Mouse (Mus musculus) olfactory bulb, adult 2 months (tissue): ENCODE data around the gene Aurkaip1.

ENCODE experiments used
- CTCF ChIP-seq: fragments of 200-500 bp; IDR thresholded peaks from 2 replicates; pipeline ENCODE4 v1.5.1; 2012; ENCODE audit warnings: low read depth, mild to moderate bottlenecking, low read length, moderate library complexity; ENCODE audit not compliant: insufficient read depth
- POLR2A ChIP-seq: fragments of 200-500 bp; IDR thresholded peaks from 2 replicates; pipeline ENCODE4 v1.6.1; 2012; ENCODE audit warnings: mild to moderate bottlenecking, low read depth, low read length, moderate library complexity; ENCODE audit not compliant: insufficient read depth

DNA sequence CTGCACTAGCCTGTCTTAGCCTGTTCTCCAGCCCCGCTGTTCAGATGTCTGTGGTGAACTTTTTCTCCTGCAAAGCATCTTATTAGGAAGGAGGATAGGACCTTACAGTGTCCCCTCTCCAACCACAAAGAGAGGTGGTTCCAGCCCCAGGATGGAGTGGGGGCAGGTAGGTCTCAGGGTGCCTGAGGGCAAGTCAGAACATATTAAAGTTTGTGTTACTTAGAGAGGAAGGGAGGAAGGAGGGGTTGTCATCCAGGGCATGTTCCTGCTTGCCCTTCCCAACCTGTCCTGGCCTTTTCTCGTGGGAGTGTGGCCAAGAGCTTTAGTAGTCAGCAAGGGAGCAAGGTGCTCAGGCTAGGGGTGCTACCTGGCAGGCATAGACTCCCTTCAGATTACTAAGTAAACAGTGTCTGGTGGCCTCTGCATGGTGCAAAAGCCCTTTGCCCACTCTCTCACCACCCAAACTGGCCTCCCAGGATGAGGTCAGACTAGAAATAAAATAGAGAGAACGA, 40.4 kb upstream of the Aurkaip1 start:
- no peak for TF ChIP-seq POLR2A
- no peak for TF ChIP-seq CTCF
